Mouse (Mus musculus): ENCODE measurements at regions not wholly inside any gene's neighbourhood (a gene's known extent, or its start where the extent isn't known, plus 50 kb on each side); places are given as distances from the start of the nearest gene placed in this dataset.

- peak; percentile 29 for DNase-seq
Measured at GRCm38 (mm10) chrX:164589874-164590273, 83.7 kb downstream of the Asb9 start.

All from lung, postnatal 36 days (tissue).